Mouse (Mus musculus) B cell, adult 2 months (primary cell): Measurements from ENCODE around the gene Qars.

Experiments used
- DNase-seq, 2 experiments: peaks; one replicate each; pipeline ENCODE4 v3.0.0; 2022

Gene Qars

DNA sequence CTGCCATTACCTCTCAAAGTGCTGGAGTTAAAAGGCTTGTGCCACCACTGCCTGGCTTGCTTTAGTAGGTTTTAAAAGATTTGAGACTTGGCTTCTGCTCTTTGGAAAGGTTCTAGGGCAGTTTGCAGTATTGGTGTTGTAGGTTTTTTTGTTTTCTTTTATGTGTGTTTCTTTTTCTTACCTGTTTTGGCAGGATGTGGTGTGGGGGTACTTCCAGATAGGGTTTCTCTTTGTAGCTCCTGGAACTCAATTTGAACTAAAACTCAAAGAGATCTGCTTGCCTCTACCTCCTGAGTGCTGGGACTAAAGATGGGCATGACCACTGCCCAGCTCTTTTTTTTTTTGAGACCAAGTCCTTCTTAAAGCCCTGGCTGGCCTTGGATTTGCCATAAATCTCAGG, 33.3 kb downstream of the Qars start:
- DNase-seq, result no peak

DNA sequence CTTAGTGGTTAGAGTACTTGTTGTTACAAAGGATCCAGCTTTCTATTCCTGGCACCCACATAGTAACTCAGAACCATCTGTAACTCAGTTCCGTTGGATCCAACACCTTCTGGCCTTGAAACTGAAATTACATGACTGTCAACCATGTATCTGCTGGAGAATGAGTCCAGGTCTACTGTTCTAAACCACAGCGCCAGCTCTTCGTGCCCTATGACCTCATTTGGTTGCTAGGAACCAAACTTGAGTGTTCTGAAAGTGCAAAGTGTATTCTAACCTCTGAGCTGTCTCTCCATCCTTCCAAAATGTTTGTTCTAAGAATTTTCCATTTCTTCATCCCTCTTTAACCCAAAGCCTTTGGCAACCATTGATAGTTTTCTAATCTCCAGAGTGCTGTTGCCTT, 38.5 kb downstream of the Qars start:
- DNase-seq, result no peak

DNA sequence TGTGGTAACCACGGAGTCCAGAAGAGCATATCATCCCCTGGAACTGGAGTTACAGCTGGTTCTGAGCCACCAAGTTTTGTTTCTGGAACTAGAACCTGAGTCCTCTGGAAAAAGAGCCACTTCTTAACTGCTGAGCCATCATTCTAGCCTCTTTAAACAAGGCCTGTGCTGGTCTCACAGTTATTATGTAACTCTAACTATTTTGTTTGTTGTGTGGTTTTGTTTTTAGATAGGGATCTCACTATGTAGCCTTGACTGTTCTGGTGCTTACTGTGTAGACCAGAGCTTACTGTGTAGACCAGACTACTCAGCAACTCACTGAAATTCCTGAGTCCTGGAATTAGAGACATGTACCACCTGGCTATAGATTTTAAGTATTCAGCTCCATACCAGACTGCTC, 39.4 kb downstream of the Qars start:
- DNase-seq, result no peak

DNA sequence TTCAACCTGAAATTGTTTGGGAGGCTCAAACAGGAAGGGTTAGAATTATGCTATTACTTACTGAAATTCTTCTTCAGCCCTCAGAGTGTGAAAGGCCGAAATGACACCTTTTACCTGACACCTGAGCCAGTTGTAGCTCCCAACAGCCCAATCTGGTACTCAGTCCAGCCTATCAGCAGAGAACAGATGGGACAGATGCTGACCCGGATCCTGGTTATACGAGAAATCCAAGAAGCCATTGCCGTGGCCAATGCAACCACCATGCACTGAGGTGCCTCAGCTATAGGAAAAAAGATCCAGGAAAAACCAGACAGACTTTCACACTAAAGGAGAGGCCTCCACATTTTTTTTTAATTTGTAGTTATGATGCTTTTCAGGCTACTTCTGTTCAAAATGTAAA, 51.7 kb downstream of the Qars start:
- DNase-seq, result no peak

DNA sequence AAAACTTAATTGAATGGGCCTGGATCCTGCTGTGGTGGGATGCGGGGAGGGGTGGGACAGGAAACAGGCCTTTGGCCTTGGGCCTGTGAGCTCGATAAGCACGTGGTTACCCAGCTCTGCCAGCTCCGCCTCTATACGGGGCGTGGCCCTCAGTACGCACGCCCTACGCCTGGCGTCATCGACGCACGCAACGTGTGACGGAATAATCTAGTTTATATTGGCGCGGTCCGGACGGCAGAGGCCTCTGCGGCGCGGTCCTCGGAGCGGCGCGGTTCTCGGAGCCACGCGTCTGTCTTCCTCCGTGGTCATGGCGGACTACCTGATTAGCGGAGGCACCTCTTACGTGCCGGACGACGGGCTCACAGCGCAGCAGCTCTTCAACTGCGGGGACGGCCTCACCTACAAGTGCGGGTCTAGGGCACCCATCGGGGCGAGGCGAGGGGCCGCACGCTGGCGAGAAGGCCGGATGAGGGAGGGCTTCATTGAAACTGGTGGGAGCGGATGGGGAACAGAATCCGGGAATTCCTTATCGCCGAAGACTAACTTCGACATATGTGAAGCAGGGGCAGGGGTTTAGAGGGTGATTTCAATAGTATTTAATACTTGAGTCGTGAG, 52.8 kb downstream of the Qars start, which contains the start of gene Impdh2:
Impdh2 (plus strand) TSS at position 60 of the 615 bp plus-strand sequence.
- peak; percentile 97 to 98 for DNase-seq

DNA sequence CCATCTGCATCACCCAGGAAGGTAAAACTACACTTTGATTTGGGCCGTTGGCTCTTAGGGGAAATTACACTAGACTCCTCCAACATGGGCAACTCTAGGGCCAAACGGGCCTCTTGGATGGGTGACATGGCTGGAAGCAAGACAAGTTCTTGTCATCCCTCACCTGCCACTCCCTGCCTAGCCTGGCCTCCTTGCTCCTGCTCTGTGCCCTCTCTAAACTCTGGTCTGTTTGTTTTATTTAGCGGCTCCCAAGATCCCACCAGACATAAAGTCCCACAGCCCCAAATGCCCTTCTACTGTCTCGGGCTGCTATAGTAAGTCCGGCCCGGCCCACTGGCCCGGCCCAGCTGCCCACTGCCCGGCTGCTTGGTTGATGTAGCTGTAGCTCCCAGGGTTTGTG, 56.2 kb downstream of the Qars start:
- DNase-seq, result no peak

DNA sequence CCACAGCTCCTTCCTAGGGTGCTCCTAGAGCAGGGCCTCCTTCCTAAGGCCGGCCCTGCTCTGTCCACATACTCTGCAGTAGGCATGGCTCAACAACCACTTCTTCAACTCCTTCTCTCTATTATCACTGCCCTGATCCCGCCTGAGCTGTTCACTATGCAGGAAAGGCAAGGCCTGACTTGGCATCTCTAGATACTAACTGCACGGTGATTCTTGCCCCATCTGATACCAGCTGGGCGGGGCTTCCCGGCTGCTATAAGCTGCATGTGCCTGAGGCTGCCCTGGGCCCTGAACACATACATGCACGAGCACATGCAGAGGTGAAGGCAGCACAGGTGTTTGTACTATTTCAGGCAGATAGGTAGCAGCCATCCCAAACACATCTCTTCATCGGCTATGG, 56.6 kb downstream of the Qars start:
- no peak for DNase-seq
